Mouse (Mus musculus) kidney, adult 2 months (tissue): Measurements from ENCODE around the gene Ugt1a9. TPM values are rescaled to one million over a fixed set of nuclear protein-coding genes. Genes with fewer than 3 reads are reported as not detected.
"Not testable (repeated sequence)": the region's sequence is repeated elsewhere in the genome, so short reads cannot be mapped to it uniquely, and the experiment has no call there.

Experiments used
- DNase-seq: peaks from one replicate; pipeline ENCODE4 v3.0.0; 2021
- H3K27ac ChIP-seq: fragments of 200-500 bp; 2 replicates; pipeline ENCODE4 v1.5.1; 2012; ENCODE audit warnings: low read depth, low read length, control low read depth, inconsistent platforms; ENCODE audit not compliant: insufficient read depth
- H3K27me3 ChIP-seq: fragments of 200-500 bp; replicated peaks from 2 replicates; pipeline ENCODE4 v1.6.1; 2012; ENCODE audit warnings: mild to moderate bottlenecking, moderate library complexity, low read length, inconsistent platforms; ENCODE audit not compliant: control insufficient read depth, insufficient read depth
- H3K36me3 ChIP-seq: fragments of 200-500 bp; 2 replicates; pipeline ENCODE4 v1.6.1; 2012; ENCODE audit warnings: mild to moderate bottlenecking, moderate library complexity, low read length, inconsistent platforms; ENCODE audit not compliant: control insufficient read depth, insufficient read depth
- H3K4me1 ChIP-seq: fragments of 200-500 bp; 2 replicates; pipeline ENCODE4 v1.6.1; 2011; ENCODE audit warnings: low read length; ENCODE audit not compliant: control insufficient read depth, insufficient read depth
- H3K4me3 ChIP-seq: fragments of 200-500 bp; 2 replicates; pipeline ENCODE4 v1.5.1; 2011; ENCODE audit warnings: mild to moderate bottlenecking, low read depth, low read length, control low read depth; ENCODE audit not compliant: insufficient read depth
- CTCF ChIP-seq: fragments of 200-500 bp; conservative IDR thresholded peaks from 2 replicates; pipeline ENCODE4 v1.5.1; 2011; ENCODE audit warnings: low read depth, mild to moderate bottlenecking, control low read depth, low read length, moderate library complexity, mixed read lengths; ENCODE audit not compliant: insufficient read depth, insufficient read length
- POLR2A ChIP-seq: fragments of 200-500 bp; IDR thresholded peaks from one replicate; pipeline ENCODE4 v1.6.1; 2011; ENCODE audit warnings: low read depth, low read length, control low read depth
- WGBS: fragments of 180-500 bp; shearing (Covaris S2); methylation state at CpG from one replicate; pipeline ENCODE4 v1.1.7; 2018; 5-methylcytosine and 5-hydroxymethylcytosine counted together
- polyA plus RNA-seq: library from polyadenylated mRNA; depleted of rRNA; stranded (reverse); fragments of >200 nt; gene quantifications from 2 replicates; pipeline ENCODE4 v1.2.3, GENCODE M21; 2012

Gene Ugt1a9
- polyA plus RNA-seq, 1 experiment, result 5.1 TPM

DNA sequence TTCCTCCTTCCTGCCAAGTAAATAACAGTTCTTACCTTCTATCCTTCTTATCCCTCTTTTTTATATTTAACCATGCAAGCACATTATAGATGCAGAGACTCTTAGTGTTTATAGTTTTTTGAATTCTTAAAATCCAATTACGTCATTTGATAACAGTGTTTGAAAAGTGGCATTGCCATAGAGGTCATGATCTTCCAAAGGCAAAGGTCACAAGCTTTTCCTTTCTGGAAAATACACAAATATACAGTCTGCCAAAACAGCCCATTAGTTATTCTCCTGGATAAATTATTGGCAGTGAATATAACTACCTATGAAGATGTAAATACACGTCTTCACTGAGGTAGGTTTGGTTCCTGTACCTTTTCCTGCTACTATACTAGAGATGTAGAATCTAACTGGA lies 3.9 kb downstream of the Ugt1a9 start:
- no peak overlapping the region for H3K27ac ChIP-seq
- no peaks in the 10 kb centered on the region for H3K27me3 ChIP-seq
- WGBS, result 72% methylated on average over 2 of the region's 2 CpGs
- DNase-seq, result no peak
- H3K4me3 ChIP-seq, result no peak overlapping the region
- no peaks in the 10 kb centered on the region for H3K36me3 ChIP-seq
- no peaks in the 10 kb centered on the region for H3K4me1 ChIP-seq
- TF ChIP-seq POLR2A (no peak), CTCF (no peak)

GRCm38 (mm10) chr1:88077128-88077527 lies 6.5 kb downstream of the Ugt1a9 start:
- no peak for DNase-seq
- Histone ChIP-seq H3K27me3 (no peaks in the 10 kb centered on the region), H3K36me3 (no peaks in the 10 kb centered on the region), H3K4me3 (no peak overlapping the region), H3K4me1 (no peaks in the 10 kb centered on the region), H3K27ac (no peak overlapping the region)
- TF ChIP-seq CTCF, result no peak
- TF ChIP-seq POLR2A, result no peak
- WGBS, result 74% methylated on average over 1 of the region's 1 CpGs

DNA sequence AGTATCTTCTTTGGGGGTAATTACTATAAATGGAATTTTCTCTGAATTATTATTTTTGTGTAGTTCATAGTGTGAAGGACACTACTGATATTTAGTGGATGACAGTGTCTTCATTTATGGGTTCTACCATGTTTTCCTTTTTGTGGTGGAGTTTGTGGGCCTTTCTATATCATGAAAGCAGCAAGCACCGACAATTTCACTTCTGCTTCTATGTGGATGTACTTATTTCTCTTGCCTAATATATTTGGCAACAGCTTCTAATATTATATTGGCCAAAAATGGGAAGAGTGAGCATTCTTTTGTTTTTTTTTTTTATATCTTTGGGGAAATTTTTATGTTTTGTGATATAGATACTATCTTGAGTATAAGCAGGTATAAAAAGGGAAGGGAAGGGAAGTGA lies 11.1 kb downstream of the Ugt1a9 start:
- Histone ChIP-seq H3K27ac (no peak overlapping the region), H3K27me3 (no peaks in the 10 kb centered on the region)
- no peak for DNase-seq

GRCm38 (mm10) chr1:88086125-88086524 lies 15.5 kb downstream of the Ugt1a9 start:
- H3K36me3 ChIP-seq, result no peaks in the 10 kb centered on the region
- no peak for TF ChIP-seq POLR2A
- TF ChIP-seq CTCF, result no peak
- WGBS, result 75% methylated on average over 1 of the region's 1 CpGs
- DNase-seq, result no peak
- H3K4me1 ChIP-seq, result no peaks in the 10 kb centered on the region
- no peaks in the 10 kb centered on the region for H3K27me3 ChIP-seq
- no peak overlapping the region for H3K27ac ChIP-seq
- H3K4me3 ChIP-seq, result no peak overlapping the region

More for the DNA sequence above, 11.1 kb downstream of the Ugt1a9 start:
- TF ChIP-seq POLR2A (no peak), CTCF (no peak)
- Histone ChIP-seq H3K36me3 (no peaks in the 10 kb centered on the region), H3K4me3 (no peak overlapping the region), H3K4me1 (no peaks in the 10 kb centered on the region)
- WGBS, result 92% methylated on average over 1 of the region's 1 CpGs

DNA sequence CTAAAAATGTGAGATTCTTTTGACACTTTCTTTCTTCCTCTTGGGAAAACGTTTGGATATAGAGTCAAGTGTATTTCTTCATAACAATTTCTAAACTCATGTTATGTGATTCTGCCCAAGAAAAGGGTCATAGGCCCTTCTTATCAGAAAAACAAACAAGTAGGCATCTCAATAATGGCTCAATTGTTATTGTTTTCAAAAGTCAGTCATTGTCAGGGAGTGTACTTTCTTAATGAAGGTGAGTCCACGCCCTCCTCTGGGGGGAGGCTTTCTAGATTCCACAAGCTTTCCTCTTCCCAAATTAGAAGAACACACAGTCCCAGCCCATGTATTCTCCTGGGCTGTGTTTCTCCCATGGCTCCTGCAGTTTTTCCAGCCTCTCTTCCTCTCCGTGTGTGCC lies 16.9 kb downstream of the Ugt1a9 start, which contains the start of gene Ugt1a8:
Gene Ugt1a8 (plus strand): TSS at position 301 of the 400 bp plus-strand sequence.
- no peaks in the 10 kb centered on the region for H3K36me3 ChIP-seq
- no peaks in the 10 kb centered on the region for H3K4me1 ChIP-seq
- H3K27me3 ChIP-seq, result no peaks in the 10 kb centered on the region
- WGBS, result 76% methylated on average over 3 of the region's 3 CpGs
- DNase-seq, result no peak
- no peak within 1 kb of the TSS for H3K4me3 ChIP-seq
- TF ChIP-seq CTCF (no peak), POLR2A (no peak)
- H3K27ac ChIP-seq, result no peak within 1 kb of the TSS

GRCm38 (mm10) chr1:88092341-88092740 lies 21.7 kb downstream of the Ugt1a9 start:
- TF ChIP-seq CTCF, result no peak
- no peak for TF ChIP-seq POLR2A
- no peaks in the 10 kb centered on the region for H3K27me3 ChIP-seq
- no peaks in the 10 kb centered on the region; the same call in 1 of the 2 replicates for H3K4me1 ChIP-seq
- no peaks in the 10 kb centered on the region for H3K36me3 ChIP-seq
- no peak overlapping the region for H3K4me3 ChIP-seq
- no peak for DNase-seq
- no peak overlapping the region for H3K27ac ChIP-seq

GRCm38 (mm10) chr1:88094270-88094676 lies 23.7 kb downstream of the Ugt1a9 start:
- 42% methylated on average over 3 of the region's 3 CpGs for WGBS
- not testable (repeated sequence) for H3K4me1 ChIP-seq, H3K4me3 ChIP-seq, H3K36me3 ChIP-seq, H3K27ac ChIP-seq, H3K27me3 ChIP-seq
- TF ChIP-seq CTCF, result peak; percentile 47
- DNase-seq, result peak; percentile 57

- H3K27ac ChIP-seq, result peak within 1 kb of the TSS; percentile 69
- WGBS, result 7% methylated on average over 10 of the region's 10 CpGs
- no peaks in the 10 kb centered on the region; the same call in 1 of the 2 replicates for H3K4me1 ChIP-seq
- H3K27me3 ChIP-seq, result no peaks in the 10 kb centered on the region
- peak; percentile 72 for DNase-seq
- H3K36me3 ChIP-seq, result no peaks in the 10 kb centered on the region
- H3K4me3 ChIP-seq, result peak within 1 kb of the TSS; percentile 77
- TF ChIP-seq POLR2A (no peak), CTCF (no peak)
Observed at GRCm38 (mm10) chr1:88094941-88095492, 24.4 kb downstream of the Ugt1a9 start, which contains the start of gene Ugt1a7c. Ugt1a7c (plus strand) TSS chr1:88095062.

DNA sequence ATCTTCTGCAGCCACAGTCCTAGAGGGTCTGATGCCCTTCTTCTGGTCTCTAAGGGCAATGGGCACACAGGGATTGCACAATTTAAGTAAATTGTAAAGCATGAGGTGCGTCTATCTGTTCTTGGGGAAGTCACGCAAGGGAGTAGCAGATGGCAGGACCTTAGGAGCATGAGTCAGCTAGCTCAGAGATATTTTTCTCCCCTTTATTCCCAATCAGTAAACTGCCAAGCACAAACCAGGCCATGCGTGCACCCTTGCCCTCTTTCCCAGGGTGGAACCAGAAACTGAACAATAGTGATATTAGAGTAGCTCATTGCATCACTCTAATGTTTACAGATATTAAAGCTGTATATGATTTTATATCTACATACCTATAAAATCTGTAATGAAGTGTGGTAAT lies 27.9 kb downstream of the Ugt1a9 start:
- not testable (repeated sequence) for H3K36me3 ChIP-seq, H3K27ac ChIP-seq, H3K4me3 ChIP-seq, H3K4me1 ChIP-seq, H3K27me3 ChIP-seq, DNase-seq
- WGBS, result 78% methylated on average over 3 of the region's 3 CpGs

DNA sequence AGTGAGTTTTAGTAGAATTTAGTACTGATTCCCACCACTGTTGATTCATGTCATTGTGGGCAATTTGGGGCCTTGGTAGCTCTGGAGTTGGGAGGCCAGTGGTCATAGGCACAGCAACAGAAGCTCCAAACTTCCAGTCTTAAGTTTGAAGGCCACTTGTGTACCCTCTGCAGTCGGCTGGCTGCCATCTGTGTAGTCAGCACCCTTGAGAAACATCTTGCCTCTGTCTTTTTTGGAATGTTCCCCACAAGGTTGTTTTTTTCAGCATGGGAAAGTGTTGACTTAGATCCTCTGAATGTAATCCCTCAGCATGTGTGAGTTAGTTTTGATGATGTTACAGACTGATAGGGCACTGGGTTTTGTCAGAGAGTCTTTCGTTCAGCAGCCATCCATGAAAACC lies 29.1 kb downstream of the Ugt1a9 start:
- H3K27ac ChIP-seq, H3K27me3 ChIP-seq, H3K4me1 ChIP-seq, H3K4me3 ChIP-seq, H3K36me3 ChIP-seq, DNase-seq: not testable (repeated sequence)
- 67% methylated on average over 2 of the region's 2 CpGs for WGBS

DNA sequence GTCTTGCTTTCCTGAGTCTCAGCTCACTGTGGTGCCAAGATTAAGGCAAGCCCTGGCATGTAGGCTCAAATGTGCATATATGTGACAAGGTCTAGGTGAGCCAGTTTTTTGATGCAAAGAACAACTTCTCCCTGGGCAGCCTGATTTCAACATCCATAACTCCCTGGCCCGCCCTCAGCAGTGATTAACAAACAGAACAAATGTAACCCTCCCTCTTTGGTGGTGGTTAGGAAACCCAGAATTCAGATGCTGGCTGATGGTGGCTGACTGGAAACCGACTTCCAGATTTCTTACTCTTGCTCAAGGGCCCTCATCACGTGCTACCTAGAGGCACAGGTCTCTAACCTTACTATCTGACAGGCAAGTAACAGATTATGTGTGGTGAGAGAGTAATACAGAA lies 32.4 kb downstream of the Ugt1a9 start, which contains the start of gene Ugt1a6b:
Gene Ugt1a6b (plus strand): TSS at position 234 of the 400 bp plus-strand sequence.
- H3K27me3 ChIP-seq, H3K36me3 ChIP-seq, H3K4me3 ChIP-seq, DNase-seq, H3K27ac ChIP-seq: not testable (repeated sequence)
- WGBS, result 80% methylated on average over 3 of the region's 3 CpGs
- peaks cover 13% of the 10 kb centered on the region; the same call in 1 of the 2 replicates for H3K4me1 ChIP-seq
